27 mouse cellular contexts compared by ENCODE assay signal in the genomic region with DNA sequence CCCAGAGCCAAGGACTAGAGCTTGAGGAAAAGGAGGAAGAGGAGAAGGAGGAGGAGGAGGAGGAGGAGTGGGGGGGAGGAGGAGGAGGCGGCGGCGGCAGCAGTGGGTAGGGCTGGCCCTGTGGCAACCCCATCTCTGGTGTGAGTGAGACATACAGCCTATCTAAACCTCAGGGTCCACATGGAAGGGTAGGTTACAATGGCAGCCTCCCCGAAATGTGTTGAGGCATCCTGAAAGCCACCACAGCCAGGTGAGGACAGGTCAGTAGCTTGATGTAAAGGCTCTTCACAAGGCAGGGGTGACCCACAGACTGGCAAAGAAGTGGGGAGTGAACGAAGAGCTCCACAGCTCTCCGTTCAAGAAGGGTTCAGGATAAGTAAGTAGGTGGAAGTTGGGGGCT.
"Had no signal": no experiment of that assay in that cellular context is flagged by ENCODE, and none has a peak within 500 bp of the region (broad histone marks: within the 10 kb centered on the region; RNA-seq: fewer than 3 reads in every experiment).

No protein-coding gene starts in this region.

- H3K4me2 ChIP-seq: hindbrain, embryonic 12.5 days; hindbrain, embryonic 15.5 days; kidney, embryonic 15.5 days; limb, embryonic 12.5 days; liver, embryonic 11.5 days; liver, embryonic 13.5 days; liver, embryonic 15.5 days had no signal

- H3K4me3 ChIP-seq: heart, embryonic 12.5 days; hindbrain, embryonic 12.5 days; hindbrain, embryonic 15.5 days; kidney, embryonic 15.5 days; left cerebral cortex, adult 2 months; limb, embryonic 10.5 days; limb, embryonic 12.5 days; liver, embryonic 13.5 days; liver, embryonic 15.5 days had no signal

- H3K27ac ChIP-seq: hindbrain, embryonic 12.5 days; hindbrain, embryonic 15.5 days; hindbrain, postnatal 0 days; kidney, embryonic 15.5 days; kidney, postnatal 0 days; left cerebral cortex, adult 2 months; limb, embryonic 10.5 days; limb, embryonic 12.5 days; liver, embryonic 13.5 days; liver, embryonic 15.5 days had no signal

- H3K9me3 ChIP-seq: heart, embryonic 10.5 days; heart, embryonic 12.5 days; hindbrain, embryonic 12.5 days; hindbrain, embryonic 15.5 days; kidney, embryonic 15.5 days; limb, embryonic 10.5 days; limb, embryonic 12.5 days; liver, embryonic 13.5 days; liver, embryonic 15.5 days had no signal

- ATAC-seq: hindbrain, postnatal 0 days; intestine, embryonic 16.5 days; liver, postnatal 0 days had no signal

- DNase-seq: gastrocnemius, postnatal 10 days; gastrocnemius, postnatal 25 days; heart, adult 18-20 months; heart, postnatal 14 days; heart, postnatal 36 days; kidney, adult 11 months; kidney, adult 2 months; kidney, adult 9 months; kidney, postnatal 14 days; kidney, postnatal 36 days; layer of hippocampus, adult 9-11 months; liver; liver, embryonic 13.5 days; liver, postnatal 0 days had no signal

- H3K9ac ChIP-seq: heart, embryonic 12.5 days; hindbrain, embryonic 12.5 days; hindbrain, embryonic 15.5 days; kidney, embryonic 15.5 days; limb, embryonic 12.5 days; liver, embryonic 13.5 days; liver, embryonic 15.5 days; liver, postnatal 0 days had no signal

- H3K36me3 ChIP-seq: hindbrain, embryonic 15.5 days; kidney, embryonic 15.5 days; limb, embryonic 12.5 days; liver, embryonic 13.5 days; liver, embryonic 15.5 days had no signal
